Mouse (Mus musculus): ENCODE measurements around the gene Phlda3. TPM values are rescaled to one million over a fixed set of nuclear protein-coding genes. Genes with fewer than 3 reads are reported as not detected.

Gene Phlda3
- total RNA-seq, 2 experiments from 2014 or later: 13.2 to 13.9 TPM

Other genes with a start within 250 kb of the Phlda3 start
- 10 to 100 TPM; 50.5 to 56.8 TPM for gene Nav1, start 158.8 kb upstream of the Phlda3 start, total RNA-seq (2021)
- gene Csrp1, start 46.1 kb upstream of the Phlda3 start, total RNA-seq (2021): 100 to 1,000 TPM; 272 to 277 TPM
- 1 to 10 TPM; 1.2 to 1.5 TPM for gene Tnni1, start 13.3 kb downstream of the Phlda3 start, total RNA-seq (2021)
- 1 to 10 TPM; 1.0 to 1.3 TPM for gene Lad1, start 52.5 kb downstream of the Phlda3 start, total RNA-seq (2021)
- 1 to 10 TPM; 1.7 to 2.0 TPM for gene Tnnt2, start 70.2 kb downstream of the Phlda3 start, total RNA-seq (2021)
- gene Pkp1, start 153.1 kb downstream of the Phlda3 start, total RNA-seq (2021): not detected
- gene Igfn1, start 240.2 kb downstream of the Phlda3 start, total RNA-seq (2021): under 1 TPM; 0.23 to 0.59 TPM
- 10 to 100 TPM; 64.0 to 64.2 TPM for gene Tmem9, start 242.0 kb downstream of the Phlda3 start, total RNA-seq (2021)